Comparison of ENCODE assay signal across 8 mouse cellular contexts in the genomic region with DNA sequence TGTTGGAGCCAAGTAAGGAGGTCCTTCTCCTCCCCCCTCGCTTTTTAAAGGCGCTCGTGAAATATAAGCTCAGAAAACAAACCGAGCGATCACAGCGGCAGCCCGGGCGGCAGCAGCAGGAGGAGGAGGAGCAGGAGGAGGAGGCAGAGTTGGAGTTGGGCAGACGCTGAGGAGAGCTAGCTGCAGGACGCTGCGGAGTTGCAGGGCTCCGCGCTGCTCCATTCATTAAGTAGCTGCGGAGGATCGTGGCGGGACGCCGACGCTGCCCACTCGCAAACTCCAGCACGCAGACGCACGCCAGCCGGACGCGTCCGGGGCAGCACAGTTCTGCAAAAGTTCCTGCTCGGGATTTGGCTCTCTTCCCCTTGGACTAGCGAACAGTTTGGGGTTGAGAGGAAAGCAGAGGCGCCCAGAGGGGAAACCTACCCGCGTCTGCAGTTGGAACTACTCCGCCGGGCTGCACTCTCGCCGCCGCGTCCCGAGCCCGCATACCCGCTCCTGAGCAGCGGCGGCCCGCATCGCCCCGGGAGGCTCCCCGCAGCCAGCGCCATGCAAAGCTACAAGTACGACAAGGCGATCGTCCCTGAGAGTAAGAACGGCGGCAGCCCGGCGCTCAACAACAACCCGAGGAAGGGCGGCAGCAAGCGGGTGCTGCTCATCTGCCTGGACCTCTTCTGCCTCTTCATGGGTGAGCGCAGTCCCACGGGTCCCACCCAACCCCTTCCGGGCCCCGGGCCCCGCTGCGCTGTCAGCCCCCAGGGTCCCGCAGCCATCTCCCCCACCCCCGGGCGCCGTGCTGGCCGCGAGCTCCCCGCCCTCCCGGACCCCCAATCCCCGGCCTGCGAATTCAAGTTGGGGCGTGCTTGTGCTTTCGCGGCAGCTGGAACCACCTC. TPM values are rescaled to one million over a fixed set of nuclear protein-coding genes. Genes with fewer than 3 reads are reported as not detected.
DNase-seq lines count a peak whose midpoint lies in the region; ATAC-seq and TF ChIP-seq lines count a peak whose summit lies in the region.

A gene (plus strand): TSS at position 72 of the 893 bp plus-strand sequence.

- no peak for TF ChIP-seq CTCF in G1E (IDR thresholded peaks at IDR 0.05; ENCODE audit: low read depth, low read length)

- H3K9me3 ChIP-seq in G1E (replicated peaks), result peaks cover 59% of the 10 kb centered on the region
- no peaks in the 10 kb centered on the region for H3K9me3 ChIP-seq in lung, embryonic 16.5 days (ENCODE audit: control insufficient read depth, low read length)

- H3K4me2 ChIP-seq in lung, embryonic 16.5 days (ENCODE audit: low read depth, low read length), result peak within 1 kb of the TSS; percentile 68

- ATAC-seq in G1E (ENCODE audit: extremely low read depth, insufficient number of reproducible peaks, low FRiP score, poor library complexity, severe bottlenecking), result no peak
- peak; percentile 63 to 73; a peak in 3 of 4 replicates for ATAC-seq in hematopoietic stem cell, adult 5-6 weeks (replicated peaks in 1 of 2; ENCODE audit: insufficient read depth in 1 of 2, low FRiP score in 2 of 2, low TSS enrichment in 1 of 2, low read depth in 1 of 2, poor library complexity in 2 of 2, severe bottlenecking in 2 of 2)
- peak; percentile 93 for ATAC-seq in lung, embryonic 16.5 days (ENCODE audit: low read depth)

- under 1% methylated on average over 76 of the region's 77 CpGs for WGBS in lung, embryonic 16.5 days

- no peak for DNase-seq in G1E (ENCODE audit: low spot score)
- peak; percentile 28 for DNase-seq in cerebellum, adult 9-10 months
- peak; percentile 66 to 78 for DNase-seq in frontal cortex, adult 2 months (ENCODE audit: extremely low spot score in 1 of 2, low spot score in 1 of 2)
- DNase-seq in layer of hippocampus, postnatal 10 days (ENCODE audit: low spot score in 2 of 2), result peak; percentile 73 to 83
- peak; percentile 83 for DNase-seq in ovary, postnatal 14 days (ENCODE audit: low spot score)
- peak; percentile 52 for DNase-seq in thymus, postnatal 25 days

- no peaks in the 10 kb centered on the region for H3K36me3 ChIP-seq in G1E (replicated peaks)
- no peaks in the 10 kb centered on the region; the same call in 1 of the 2 replicates for H3K36me3 ChIP-seq in lung, embryonic 16.5 days (ENCODE audit: control insufficient read depth, insufficient read depth, low read length)

- peak within 1 kb of the TSS; percentile 30; the same call in 1 of the 2 replicates for H3K4me3 ChIP-seq in G1E (ENCODE audit: low read depth, low read length)
- H3K4me3 ChIP-seq in lung, embryonic 16.5 days (ENCODE audit: low read length), result peak within 1 kb of the TSS; percentile 93

- no peaks in the 10 kb centered on the region for H3K27me3 ChIP-seq in G1E (ENCODE audit: insufficient read depth, low read length)
- no peaks in the 10 kb centered on the region; the same call in 1 of the 2 replicates for H3K27me3 ChIP-seq in lung, embryonic 16.5 days (ENCODE audit: control insufficient read depth, insufficient read depth, low read depth, low read length)

- H3K27ac ChIP-seq in lung, embryonic 16.5 days (ENCODE audit: low read length), result peak within 1 kb of the TSS; percentile 90

- H3K9ac ChIP-seq in lung, embryonic 16.5 days (ENCODE audit: low read length), result peak within 1 kb of the TSS; percentile 95

- no peaks in the 10 kb centered on the region for H3K4me1 ChIP-seq in G1E (ENCODE audit: insufficient read depth, low read depth, low read length)
- H3K4me1 ChIP-seq in lung, embryonic 16.5 days (replicated peaks; ENCODE audit: control insufficient read depth, insufficient read depth, low read length), result peaks cover 9% of the 10 kb centered on the region; the same call in 1 of the 2 replicates

RNA-seq across cellular contexts. Expression of the gene that starts here (rescaled TPM):
- total RNA-seq in G1E (2014; fragmentation: Nextera tagmentation) (not detected in 2 replicates), G1E (2017) (0.06 TPM in 1 of 2 replicates, not detected in the other)
- not detected in 2 replicates for polyA plus RNA-seq in G1E (2012)
- 200 and 237 TPM in 2 replicates for polyA plus RNA-seq in frontal cortex, adult 2 months (2012; rRNA removed)
- 0.81 and 1.1 TPM in 2 replicates for total RNA-seq in hematopoietic stem cell, adult 5-6 weeks (2017)
- 100 to 1,000 TPM; 147 to 149 TPM for total RNA-seq in layer of hippocampus, postnatal 10 days (2021)
- 92.1 and 94.2 TPM in 2 replicates for polyA plus RNA-seq in lung, embryonic 16.5 days (2015; fragmentation: Nextera tagmentation; extraction: Ambion mirVana)

Comparison
In these comparisons a context has a peak if more than half of its experiments do, and no peak if none do; other contexts are left out.
1. RNA of the gene that starts here (total RNA-seq): 147 to 149 TPM in layer of hippocampus, postnatal 10 days; 0.81 to 1.1 TPM in hematopoietic stem cell, adult 5-6 weeks and 0.06 TPM in G1E; every median in the first group is over 10 times any median in the second.
2. RNA of the gene that starts here (polyA plus RNA-seq): 200 to 237 TPM in frontal cortex, adult 2 months and 92.1 to 94.2 TPM in lung, embryonic 16.5 days; not detected in G1E; every median in the first group is over 10 times any median in the second.